Mouse (Mus musculus) bone marrow, adult 2 months (tissue): ENCODE results near the gene Ehbp1.

ENCODE experiments used
- CTCF ChIP-seq: fragments of 200-500 bp; IDR thresholded peaks from 2 replicates; pipeline ENCODE4 v1.5.1; 2011; ENCODE audit warnings: low read length, control low read depth; ENCODE audit not compliant: control insufficient read depth, insufficient read depth
- POLR2A ChIP-seq: fragments of 200-500 bp; IDR thresholded peaks from 2 replicates; pipeline ENCODE4 v1.6.1; 2011; ENCODE audit warnings: low read depth, mild to moderate bottlenecking, control low read depth, low read length, borderline replicate concordance; ENCODE audit not compliant: control insufficient read depth

- TF ChIP-seq CTCF (no peak), POLR2A (no peak)
Measured at GRCm38 (mm10) chr11:22181530-22182501, 160.3 kb downstream of the Ehbp1 start.
